Mouse (Mus musculus): Measurements from ENCODE around the gene Bdkrb2.

DNA sequence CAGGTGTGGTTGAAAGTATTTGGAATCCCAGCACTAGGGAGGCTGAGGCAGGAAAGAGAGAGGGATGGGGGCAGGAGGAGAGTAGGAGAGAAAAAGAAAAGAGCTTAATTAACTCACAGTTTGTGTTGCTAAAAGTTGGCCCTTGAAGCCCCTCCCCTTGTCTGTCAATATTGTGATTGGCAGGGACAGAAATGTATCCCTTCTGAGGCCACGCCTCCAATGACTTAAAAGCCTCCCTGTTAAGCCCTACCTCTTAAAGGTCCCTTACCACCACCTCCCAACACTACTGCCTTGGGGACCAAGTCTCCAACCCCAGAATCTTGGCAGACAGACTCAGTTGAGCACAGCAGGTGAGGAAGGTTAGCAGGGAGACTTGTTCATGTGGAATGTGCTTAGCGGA lies 9.6 kb downstream of the Bdkrb2 start:
- TF ChIP-seq EP300 (IDR thresholded peaks at IDR 0.05; ENCODE audit: low read depth) (no peak), CTCF (IDR thresholded peaks at IDR 0.05; ENCODE audit: low read depth) (no peak)

Data from liver, postnatal 0 days (tissue).